8 mouse cellular contexts compared by ENCODE assay signal in the genomic region with DNA sequence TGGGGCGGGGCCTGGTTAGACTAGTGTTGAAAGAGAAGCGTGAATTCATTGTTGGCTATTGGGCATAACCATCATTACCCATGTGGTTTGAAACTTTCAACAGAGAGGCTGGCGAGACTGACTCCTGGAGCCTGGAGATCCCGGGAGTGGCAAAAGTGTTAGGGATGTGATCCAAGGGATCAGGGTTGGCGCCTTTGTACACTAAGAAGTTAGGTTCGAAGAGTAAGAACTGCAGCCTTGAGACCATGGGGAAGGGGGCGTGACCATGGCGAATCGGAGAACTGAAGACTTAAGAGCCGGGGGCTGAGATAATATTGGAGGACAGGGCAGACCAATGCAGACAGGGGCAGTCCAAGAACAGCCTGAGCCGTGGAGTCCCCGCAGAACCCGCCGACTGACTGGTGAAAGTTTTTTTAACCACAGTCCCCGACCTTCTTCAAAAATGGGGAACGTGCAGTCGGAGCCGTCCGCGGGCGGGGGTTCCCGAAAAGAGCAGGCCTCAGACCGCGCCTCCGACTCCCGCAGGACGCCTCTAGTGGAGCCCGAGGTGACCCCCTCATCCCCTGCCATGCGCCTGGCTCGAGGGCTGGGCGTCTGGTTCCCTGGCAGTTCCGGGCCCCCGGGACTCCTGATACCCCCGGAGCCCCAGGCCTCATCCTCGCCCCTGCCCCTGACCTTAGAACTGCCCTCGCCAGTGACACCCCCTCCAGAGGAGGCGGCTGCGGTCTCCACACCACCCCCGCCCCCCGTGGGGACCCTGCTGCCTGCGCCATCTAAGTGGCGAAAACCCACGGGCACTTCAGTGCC. TPM values are rescaled to one million over a fixed set of nuclear protein-coding genes. Genes with fewer than 3 reads are reported as not detected.
DNase-seq lines count a peak whose midpoint lies in the region; ATAC-seq and TF ChIP-seq lines count a peak whose summit lies in the region.

No protein-coding gene starts in this region.

- H3K27me3 ChIP-seq in kidney, embryonic 14.5 days (ENCODE audit: control insufficient read depth, insufficient read depth, low read length) = peaks cover 32% of the 10 kb centered on the region
- peaks cover 37% of the 10 kb centered on the region for H3K27me3 ChIP-seq in forebrain, embryonic 15.5 days
- H3K27me3 ChIP-seq in kidney, postnatal 0 days (ENCODE audit: insufficient read depth, low read length) = peaks cover 11% of the 10 kb centered on the region
- H3K27me3 ChIP-seq in midbrain, embryonic 10.5 days (ENCODE audit: low read depth, poor library complexity, severe bottlenecking) = peaks cover 67% of the 10 kb centered on the region

- no peaks in the 10 kb centered on the region for H3K9me3 ChIP-seq in kidney, embryonic 14.5 days (ENCODE audit: control insufficient read depth, low read length)
- no peaks in the 10 kb centered on the region for H3K9me3 ChIP-seq in forebrain, embryonic 15.5 days
- H3K9me3 ChIP-seq in kidney, postnatal 0 days (replicated peaks; ENCODE audit: low read length) = no peaks in the 10 kb centered on the region
- H3K9me3 ChIP-seq in midbrain, embryonic 10.5 days (replicated peaks) = no peaks in the 10 kb centered on the region

- DNase-seq in kidney, postnatal 25 days = no peak
- peak; percentile 20 for DNase-seq in T-cell, adult 2 months (ENCODE audit: low spot score)
- no peak for DNase-seq in kidney, postnatal 0 days (ENCODE audit: low spot score)
- peak; percentile 61 for DNase-seq in midbrain, embryonic 10.5 days (ENCODE audit: low spot score)
- DNase-seq in layer of hippocampus, adult 9-10 months (ENCODE audit: low spot score) = no peak

- H3K4me2 ChIP-seq in kidney, embryonic 14.5 days (replicated peaks; ENCODE audit: low read depth, low read length) = peak overlapping the region; percentile 77
- peak overlapping the region; percentile 82 for H3K4me2 ChIP-seq in forebrain, embryonic 15.5 days (replicated peaks)
- H3K4me2 ChIP-seq in kidney, postnatal 0 days (ENCODE audit: low read length) = peak overlapping the region; percentile 88

- peaks cover 28% of the 10 kb centered on the region for H3K4me1 ChIP-seq in kidney, embryonic 14.5 days (ENCODE audit: control insufficient read depth, insufficient read depth, low read length)
- H3K4me1 ChIP-seq in forebrain, embryonic 15.5 days = peaks cover 40% of the 10 kb centered on the region
- peaks cover 13% of the 10 kb centered on the region for H3K4me1 ChIP-seq in kidney, postnatal 0 days (replicated peaks; ENCODE audit: insufficient read depth, low read length)
- H3K4me1 ChIP-seq in midbrain, embryonic 10.5 days = peaks cover 64% of the 10 kb centered on the region

- no peak overlapping the region for H3K27ac ChIP-seq in kidney, embryonic 14.5 days (ENCODE audit: low read depth, low read length)
- no peak overlapping the region for H3K27ac ChIP-seq in forebrain, embryonic 15.5 days (replicated peaks)
- H3K27ac ChIP-seq in kidney, postnatal 0 days = no peak overlapping the region
- peak overlapping the region; percentile 91 for H3K27ac ChIP-seq in midbrain, embryonic 10.5 days (replicated peaks)

- WGBS in kidney, embryonic 14.5 days = 2% methylated on average over 43 of the region's 43 CpGs
- WGBS in forebrain, embryonic 15.5 days = 1% methylated on average over 43 of the region's 43 CpGs
- 2% methylated on average over 43 of the region's 43 CpGs for WGBS in kidney, postnatal 0 days
- WGBS in midbrain, embryonic 10.5 days = 1% methylated on average over 43 of the region's 43 CpGs

- H3K9ac ChIP-seq in kidney, embryonic 14.5 days (ENCODE audit: low read depth, low read length) = peak overlapping the region; percentile 42; the same call in 1 of the 2 replicates
- H3K9ac ChIP-seq in forebrain, embryonic 15.5 days (replicated peaks) = no peak overlapping the region; the same call in 1 of the 2 replicates
- peak overlapping the region; percentile 52 for H3K9ac ChIP-seq in kidney, postnatal 0 days (ENCODE audit: low read depth, low read length)

- H3K36me3 ChIP-seq in kidney, embryonic 14.5 days (ENCODE audit: control insufficient read depth, insufficient read depth, low read length) = peaks cover 26% of the 10 kb centered on the region
- H3K36me3 ChIP-seq in forebrain, embryonic 15.5 days = peaks cover 32% of the 10 kb centered on the region
- H3K36me3 ChIP-seq in kidney, postnatal 0 days (ENCODE audit: insufficient read depth, low read length) = peaks cover 25% of the 10 kb centered on the region; the same call in 1 of the 2 replicates
- peaks cover 40% of the 10 kb centered on the region for H3K36me3 ChIP-seq in midbrain, embryonic 10.5 days

- H3K4me3 ChIP-seq in kidney, embryonic 14.5 days (ENCODE audit: low read length) = peak overlapping the region; percentile 65
- peak overlapping the region; percentile 83 for H3K4me3 ChIP-seq in forebrain, embryonic 15.5 days
- peak overlapping the region; percentile 77 for H3K4me3 ChIP-seq in kidney, postnatal 0 days (replicated peaks; ENCODE audit: low read depth, low read length)
- H3K4me3 ChIP-seq in midbrain, embryonic 10.5 days = peak overlapping the region; percentile 82

- TF ChIP-seq CTCF in kidney, postnatal 0 days (IDR thresholded peaks at IDR 0.05; ENCODE audit: low read depth) = no peak

- ATAC-seq in kidney, embryonic 14.5 days (ENCODE audit: low FRiP score, low TSS enrichment) = no peak
- no peak for ATAC-seq in forebrain, embryonic 15.5 days (replicated peaks)
- no peak for ATAC-seq in kidney, postnatal 0 days (replicated peaks; ENCODE audit: low FRiP score, low read depth)
- ATAC-seq in activated CD4-positive, CD25-positive, alpha-beta regulatory T cell, adult 4 months = no peak

RNA-seq across cellular contexts. Expression of a gene that starts 0.7 kb away (rescaled TPM):
- polyA plus RNA-seq in kidney, embryonic 14.5 days (2014; fragmentation: Nextera tagmentation; extraction: Ambion mirVana) = 6.0 and 6.4 TPM in 2 replicates
- 6.4 TPM in 2 replicates for polyA plus RNA-seq in forebrain, embryonic 15.5 days (2015; fragmentation: Nextera tagmentation; extraction: Ambion mirVana)
- polyA plus RNA-seq in kidney, postnatal 0 days (2015; fragmentation: Nextera tagmentation; extraction: Ambion mirVana) = 1.6 and 2.3 TPM in 2 replicates
- 4.1 and 5.2 TPM in 2 replicates for polyA plus RNA-seq in midbrain, embryonic 10.5 days (2016; fragmentation: Nextera tagmentation; extraction: Ambion mirVana)
- under 1 TPM in 1 of 2 experiments, not detected in 1; 0.78 TPM for polyA plus RNA-seq in activated CD4-positive, CD25-positive, alpha-beta regulatory T cell, adult 4 months (2017; shearing (Covaris generic))

RNA-seq across cellular contexts. Expression of a gene that starts 0.9 kb away (rescaled TPM):
- polyA plus RNA-seq in kidney, embryonic 14.5 days (2014; fragmentation: Nextera tagmentation; extraction: Ambion mirVana) = 0.47 and 0.91 TPM in 2 replicates
- 0.18 TPM in 2 replicates for polyA plus RNA-seq in forebrain, embryonic 15.5 days (2015; fragmentation: Nextera tagmentation; extraction: Ambion mirVana)
- 0.70 and 0.71 TPM in 2 replicates for polyA plus RNA-seq in kidney, postnatal 0 days (2015; fragmentation: Nextera tagmentation; extraction: Ambion mirVana)
- 1.2 and 1.3 TPM in 2 replicates for polyA plus RNA-seq in midbrain, embryonic 10.5 days (2016; fragmentation: Nextera tagmentation; extraction: Ambion mirVana)
- polyA plus RNA-seq in activated CD4-positive, CD25-positive, alpha-beta regulatory T cell, adult 4 months (2017; shearing (Covaris generic)) = not detected

RNA-seq across cellular contexts. Expression of a gene that starts 9.5 kb away (rescaled TPM):
- polyA plus RNA-seq in kidney, embryonic 14.5 days (2014; fragmentation: Nextera tagmentation; extraction: Ambion mirVana) = 281 and 283 TPM in 2 replicates
- 269 and 274 TPM in 2 replicates for polyA plus RNA-seq in forebrain, embryonic 15.5 days (2015; fragmentation: Nextera tagmentation; extraction: Ambion mirVana)
- polyA plus RNA-seq in kidney, postnatal 0 days (2015; fragmentation: Nextera tagmentation; extraction: Ambion mirVana) = 296 and 298 TPM in 2 replicates
- polyA plus RNA-seq in midbrain, embryonic 10.5 days (2016; fragmentation: Nextera tagmentation; extraction: Ambion mirVana) = 295 and 312 TPM in 2 replicates
- polyA plus RNA-seq in activated CD4-positive, CD25-positive, alpha-beta regulatory T cell, adult 4 months (2017; shearing (Covaris generic)) = 100 to 1,000 TPM; 214 to 229 TPM

RNA-seq across cellular contexts. Expression of a gene that starts 14.9 kb away (rescaled TPM):
- 12.2 and 13.9 TPM in 2 replicates for polyA plus RNA-seq in kidney, embryonic 14.5 days (2014; fragmentation: Nextera tagmentation; extraction: Ambion mirVana)
- polyA plus RNA-seq in forebrain, embryonic 15.5 days (2015; fragmentation: Nextera tagmentation; extraction: Ambion mirVana) = 20.5 and 21.3 TPM in 2 replicates
- polyA plus RNA-seq in kidney, postnatal 0 days (2015; fragmentation: Nextera tagmentation; extraction: Ambion mirVana) = 27.3 and 30.0 TPM in 2 replicates
- 13.7 and 14.8 TPM in 2 replicates for polyA plus RNA-seq in midbrain, embryonic 10.5 days (2016; fragmentation: Nextera tagmentation; extraction: Ambion mirVana)
- 10 to 100 TPM; 11.4 to 16.3 TPM for polyA plus RNA-seq in activated CD4-positive, CD25-positive, alpha-beta regulatory T cell, adult 4 months (2017; shearing (Covaris generic))

RNA-seq across cellular contexts. Expression of a gene that starts 36.3 kb away (rescaled TPM):
- 0.68 and 1.1 TPM in 2 replicates for polyA plus RNA-seq in kidney, embryonic 14.5 days (2014; fragmentation: Nextera tagmentation; extraction: Ambion mirVana)
- 0.57 and 0.69 TPM in 2 replicates for polyA plus RNA-seq in forebrain, embryonic 15.5 days (2015; fragmentation: Nextera tagmentation; extraction: Ambion mirVana)
- 0.49 and 1.2 TPM in 2 replicates for polyA plus RNA-seq in kidney, postnatal 0 days (2015; fragmentation: Nextera tagmentation; extraction: Ambion mirVana)
- polyA plus RNA-seq in midbrain, embryonic 10.5 days (2016; fragmentation: Nextera tagmentation; extraction: Ambion mirVana) = 0.33 and 0.76 TPM in 2 replicates
- 1 to 10 TPM in 1 of 2 experiments, under 1 TPM in 1; 0.95 to 1.1 TPM for polyA plus RNA-seq in activated CD4-positive, CD25-positive, alpha-beta regulatory T cell, adult 4 months (2017; shearing (Covaris generic))

Comparison
In these comparisons a context has a peak if more than half of its experiments do, and no peak if none do; other contexts are left out.
1. DNase-seq: peak in T-cell, adult 2 months (single experiment) and midbrain, embryonic 10.5 days (single experiment); none in kidney, postnatal 25 days (0 of 2), kidney, postnatal 0 days (single experiment) and layer of hippocampus, adult 9-10 months (single experiment).
2. Peak in every context shown above with its lines, with median percentiles within 50 percentile points of each other: H3K4me2 ChIP-seq and H3K4me3 ChIP-seq.